Mouse (Mus musculus) cortical plate, adult 2 months (tissue): ENCODE data around the gene Letmd1. TPM values are rescaled to one million over a fixed set of nuclear protein-coding genes. Genes with fewer than 3 reads are reported as not detected.
A peak's percentile ranks its signal among the peaks of the same experiment; 100 is the strongest.

Experiments used
- H3K27ac ChIP-seq: fragments of 200-500 bp; 2 replicates; pipeline ENCODE4 v1.5.1; 2012; ENCODE audit warnings: low read length, control low read depth, inconsistent platforms; ENCODE audit not compliant: insufficient read depth
- H3K4me1 ChIP-seq: fragments of 200-500 bp; 2 replicates; pipeline ENCODE4 v1.6.1; 2011; ENCODE audit warnings: low read length; ENCODE audit not compliant: control insufficient read depth, insufficient read depth
- H3K4me3 ChIP-seq: fragments of 200-500 bp; 2 replicates; pipeline ENCODE4 v1.5.1; 2011; ENCODE audit warnings: mild to moderate bottlenecking, low read length, control low read depth; ENCODE audit not compliant: insufficient read depth
- CTCF ChIP-seq: fragments of 200-500 bp; IDR thresholded peaks from 2 replicates; pipeline ENCODE4 v1.5.1; 2011; ENCODE audit warnings: mild to moderate bottlenecking, control low read depth, low read length; ENCODE audit not compliant: insufficient read depth; ENCODE audit errors: extremely low read depth
- POLR2A ChIP-seq: fragments of 200-500 bp; IDR thresholded peaks from 2 replicates; pipeline ENCODE4 v1.6.1; 2011; ENCODE audit warnings: mild to moderate bottlenecking, low read length, control low read depth; ENCODE audit not compliant: insufficient read depth; ENCODE audit errors: extremely low read depth
- polyA plus RNA-seq: library from polyadenylated mRNA; depleted of rRNA; stranded (reverse); fragments of >200 nt; gene quantifications from 2 replicates; pipeline ENCODE4 v1.2.3, GENCODE M21; 2012

The Letmd1 gene
- polyA plus RNA-seq, 1 experiment = 97.9 TPM

DNA sequence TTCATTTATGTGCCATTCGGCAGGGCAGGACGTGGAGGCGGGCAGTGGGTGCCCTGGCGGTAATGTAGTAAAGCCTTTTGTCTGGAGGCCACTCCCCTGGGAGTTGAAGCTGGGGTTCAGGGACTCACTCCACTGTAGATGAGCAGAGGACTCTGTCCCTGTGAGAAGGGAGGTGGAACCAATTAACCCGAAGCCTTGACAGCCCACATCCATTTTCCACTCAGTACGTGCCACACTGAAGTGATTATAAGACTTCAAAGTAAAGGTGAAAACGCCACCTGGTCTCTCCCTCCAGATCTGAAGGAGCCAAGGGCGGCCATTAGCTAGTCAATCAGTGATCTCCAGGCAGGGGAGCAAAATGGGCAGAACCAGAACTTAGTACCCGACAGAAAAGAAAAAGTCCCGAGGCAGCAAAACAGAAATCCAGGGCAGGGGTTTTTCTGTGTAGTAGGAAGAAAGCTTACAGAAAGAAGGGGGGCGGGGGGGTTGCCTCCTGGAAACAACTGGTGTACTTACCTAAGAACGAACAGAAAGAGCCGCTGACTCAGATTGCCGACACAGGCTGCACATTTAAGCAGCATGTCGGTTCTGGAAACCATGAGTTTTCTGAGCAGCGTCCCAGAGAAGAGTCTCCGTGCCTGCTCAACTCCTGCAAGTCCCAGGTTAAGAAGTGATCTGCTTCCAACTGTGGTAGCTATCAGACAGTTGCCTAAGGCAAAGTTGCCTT, 44.3 kb upstream of the Letmd1 start, which contains the start of gene Slc11a2:
TSS of gene Slc11a2 (minus strand) at position 677 of the 727 bp plus-strand sequence.
- Histone ChIP-seq H3K27ac (no peak within 1 kb of the TSS), H3K4me3 (no peak within 1 kb of the TSS)
- TF ChIP-seq CTCF (no peak), POLR2A (no peak)

DNA sequence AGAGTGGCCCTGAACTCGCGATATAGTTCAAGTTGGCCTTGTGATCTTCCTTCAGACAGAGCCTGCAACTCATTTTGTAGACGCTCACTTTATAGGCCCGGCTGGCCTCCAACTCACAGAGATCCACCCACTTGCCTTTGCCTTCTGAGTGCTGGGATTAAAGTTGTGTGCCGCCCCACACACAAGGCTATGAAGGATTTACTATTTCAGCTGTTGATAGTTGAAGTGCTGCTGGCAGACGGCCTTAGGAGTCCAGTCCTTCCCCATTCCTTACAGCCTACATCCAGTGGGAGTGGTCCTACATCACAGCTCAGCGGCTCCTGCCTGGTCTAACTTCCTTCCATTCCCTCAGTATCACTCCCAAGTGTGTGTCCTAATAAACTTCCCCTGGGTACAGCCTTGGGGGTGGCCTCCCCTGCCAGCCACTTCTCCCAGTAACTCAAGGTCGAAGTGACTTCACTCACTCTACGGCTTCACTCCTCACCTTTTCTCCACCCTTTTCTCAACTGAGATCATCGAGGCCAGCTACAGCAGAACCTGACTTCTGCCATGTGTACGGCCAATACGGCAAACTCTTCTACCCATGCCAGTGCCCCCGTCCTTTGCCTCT, 40.4 kb upstream of the Letmd1 start:
- TF ChIP-seq CTCF (no peak), POLR2A (no peak)
- no peak overlapping the region for H3K4me3 ChIP-seq
- H3K4me1 ChIP-seq = no peaks in the 10 kb centered on the region; the same call in 1 of the 2 replicates
- no peak overlapping the region for H3K27ac ChIP-seq

More for the DNA sequence above, 44.3 kb upstream of the Letmd1 start, which contains the start of gene Slc11a2:
- peaks cover 10% of the 10 kb centered on the region for H3K4me1 ChIP-seq

DNA sequence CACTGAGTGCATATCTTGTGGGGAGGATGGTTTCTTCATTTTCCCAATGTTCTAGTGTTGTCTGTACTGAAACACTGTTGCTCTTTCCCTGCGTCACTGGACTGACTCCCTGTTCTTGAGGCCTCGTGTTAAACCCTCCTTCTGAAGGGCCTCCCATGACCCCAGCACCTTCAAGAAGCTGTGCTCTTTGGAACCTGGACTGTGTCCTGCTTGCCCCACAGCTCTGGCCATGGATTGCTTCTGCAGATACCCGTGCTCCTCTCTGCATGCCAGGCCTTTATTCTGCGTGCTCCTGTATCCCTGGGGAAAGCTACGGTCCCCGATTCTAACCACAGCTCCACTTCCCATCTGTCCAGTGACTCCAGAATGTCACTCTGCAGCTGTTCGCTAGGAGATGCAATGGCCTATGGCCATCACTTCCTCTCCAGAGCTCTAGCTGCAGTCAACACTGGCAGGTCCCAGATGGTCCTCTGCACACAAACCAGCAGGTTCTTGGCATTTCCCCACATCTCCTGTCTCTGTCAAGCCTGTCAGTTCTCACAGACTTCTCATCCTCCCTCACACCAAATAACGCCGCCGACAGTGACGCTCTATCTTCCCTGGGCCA, 38.8 kb upstream of the Letmd1 start:
- no peak overlapping the region for H3K4me3 ChIP-seq
- no peak overlapping the region for H3K27ac ChIP-seq
- no peak for TF ChIP-seq CTCF
- no peak for TF ChIP-seq POLR2A
- H3K4me1 ChIP-seq = no peaks in the 10 kb centered on the region

DNA sequence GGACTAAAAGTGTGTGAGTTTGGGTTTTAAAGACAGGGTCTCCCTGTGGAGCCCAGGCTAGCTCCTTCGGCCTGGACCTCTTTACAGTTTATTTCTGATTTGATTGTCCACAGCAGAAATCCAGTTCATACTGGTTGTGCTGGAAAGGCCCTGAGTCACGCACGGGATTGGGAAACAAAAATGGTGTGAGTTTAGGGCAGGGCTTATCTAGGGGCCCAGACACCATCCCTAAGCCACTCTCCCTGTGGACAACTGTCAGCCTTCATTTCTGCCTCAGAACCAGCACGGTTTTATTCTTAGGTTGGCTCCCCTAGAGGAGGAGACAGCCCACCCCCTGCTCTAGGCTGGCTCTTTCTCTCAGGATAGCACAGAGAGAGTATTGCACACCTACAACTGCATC, 35.6 kb upstream of the Letmd1 start:
- TF ChIP-seq CTCF (no peak), POLR2A (no peak)
- H3K4me3 ChIP-seq = no peak overlapping the region
- H3K27ac ChIP-seq = no peak overlapping the region
- no peaks in the 10 kb centered on the region for H3K4me1 ChIP-seq

DNA sequence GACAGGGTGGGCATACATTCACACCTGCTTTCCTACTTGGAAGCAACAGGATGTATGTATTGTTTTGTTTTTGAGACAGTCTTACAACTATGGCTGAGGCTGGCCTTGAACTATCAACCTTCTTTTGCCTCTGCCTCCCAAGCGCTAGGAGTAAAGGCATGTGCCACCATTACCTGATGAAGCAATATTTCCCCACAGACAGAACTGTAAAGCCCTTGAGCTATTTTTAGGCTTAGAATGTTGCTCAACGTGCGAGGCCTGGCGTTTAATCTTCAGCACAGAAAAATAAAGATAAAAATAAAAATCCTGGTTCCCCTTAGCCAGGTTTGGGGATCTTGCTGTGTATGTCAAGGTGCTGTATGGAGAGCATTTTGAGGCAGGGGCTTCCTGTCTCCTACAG, 32.7 kb upstream of the Letmd1 start:
- H3K4me3 ChIP-seq = no peak overlapping the region
- H3K4me1 ChIP-seq = no peaks in the 10 kb centered on the region
- no peak for TF ChIP-seq POLR2A
- no peak for TF ChIP-seq CTCF
- no peak overlapping the region for H3K27ac ChIP-seq

DNA sequence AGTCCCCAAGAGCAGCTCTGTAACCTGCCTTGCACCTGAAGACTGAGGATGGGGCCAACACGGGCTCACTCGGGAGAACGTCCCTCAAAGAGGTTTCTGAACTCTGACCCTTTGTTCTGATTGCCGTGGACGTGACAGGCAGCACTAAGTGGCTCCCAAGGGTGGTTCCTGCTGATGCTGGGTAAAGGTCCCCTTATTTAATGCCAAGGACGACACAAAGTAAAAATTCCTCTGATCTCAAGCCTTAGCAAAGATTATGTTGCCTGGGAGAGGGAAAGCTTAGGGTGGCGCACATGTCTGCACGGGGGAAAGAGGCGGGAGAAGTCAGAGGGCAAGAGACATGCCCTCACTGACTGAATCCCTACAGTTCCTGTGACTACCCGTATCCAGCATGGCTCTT, 32.3 kb upstream of the Letmd1 start:
- TF ChIP-seq POLR2A = no peak
- TF ChIP-seq CTCF = no peak
- no peak overlapping the region for H3K27ac ChIP-seq
- H3K4me1 ChIP-seq = no peaks in the 10 kb centered on the region
- no peak overlapping the region for H3K4me3 ChIP-seq

DNA sequence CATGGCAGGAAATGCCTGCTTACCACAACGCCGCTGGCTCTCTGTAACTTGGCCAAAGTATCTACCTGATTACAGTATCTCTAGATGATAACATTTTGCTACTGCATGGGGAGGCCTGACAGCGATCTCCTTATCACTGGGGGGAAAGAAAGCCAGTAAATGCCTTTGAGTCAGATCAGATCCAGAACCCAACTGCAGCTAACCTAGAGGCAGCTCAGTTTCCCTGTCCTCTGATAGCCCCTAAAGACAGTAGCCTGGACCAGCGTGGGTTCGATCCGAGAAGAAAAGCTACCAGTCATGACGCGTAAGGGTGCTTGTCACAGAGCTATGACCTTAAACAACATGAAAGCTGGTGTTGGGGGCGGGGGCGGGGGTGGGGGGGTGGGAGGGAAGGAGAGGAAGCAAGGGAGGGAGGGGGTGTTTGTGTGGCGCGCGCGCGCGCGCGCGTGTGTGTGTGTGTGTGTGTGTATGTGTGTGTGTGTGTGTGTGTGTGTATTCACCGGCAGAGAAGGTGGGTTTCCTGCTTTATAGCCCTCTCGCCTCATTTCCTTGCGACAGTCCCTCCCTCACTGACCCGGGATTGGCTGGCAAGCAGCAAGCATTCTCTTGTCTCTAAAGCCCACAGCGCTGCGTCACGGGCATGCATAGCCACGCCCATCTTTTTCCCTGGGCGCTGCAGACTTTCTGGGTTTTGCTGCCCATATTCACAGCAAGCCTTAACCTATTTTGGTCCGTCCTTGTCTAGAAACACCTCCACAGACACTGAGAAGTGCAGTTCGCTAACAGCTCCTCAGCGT, 25.5 kb upstream of the Letmd1 start:
- H3K4me1 ChIP-seq = 0 out of 2 replicates have a peak, but pooled peaks cover 2% of the 10 kb centered on the region
- H3K4me3 ChIP-seq = peak overlapping the region; percentile 42
- TF ChIP-seq CTCF (no peak), POLR2A (peak; percentile 73)
- peak overlapping the region; percentile 69 for H3K27ac ChIP-seq

DNA sequence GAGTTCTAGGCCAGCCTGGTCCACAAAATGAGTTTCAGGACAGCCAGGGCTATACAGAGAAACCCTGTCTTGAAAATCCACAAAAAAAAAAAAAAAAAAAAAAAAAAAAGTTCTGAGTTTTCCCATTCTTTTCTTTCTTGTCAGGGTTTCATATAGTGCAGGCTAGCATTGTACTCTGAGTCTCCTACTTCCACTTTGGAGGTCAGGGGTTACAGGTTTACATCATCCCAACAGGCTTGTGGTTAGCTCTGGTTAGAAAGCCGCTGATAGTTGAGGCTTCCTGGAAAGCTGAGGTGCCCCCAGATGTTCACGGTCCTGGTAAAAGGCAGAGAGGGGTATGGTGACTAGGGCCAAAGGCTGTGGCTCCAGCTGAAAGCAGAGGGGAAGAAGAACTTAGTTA, 21.9 kb upstream of the Letmd1 start:
- TF ChIP-seq POLR2A = no peak
- no peak for TF ChIP-seq CTCF
- H3K4me3 ChIP-seq = no peak overlapping the region
- 0 out of 2 replicates have a peak, but pooled peaks cover 2% of the 10 kb centered on the region for H3K4me1 ChIP-seq
- H3K27ac ChIP-seq = no peak overlapping the region

DNA sequence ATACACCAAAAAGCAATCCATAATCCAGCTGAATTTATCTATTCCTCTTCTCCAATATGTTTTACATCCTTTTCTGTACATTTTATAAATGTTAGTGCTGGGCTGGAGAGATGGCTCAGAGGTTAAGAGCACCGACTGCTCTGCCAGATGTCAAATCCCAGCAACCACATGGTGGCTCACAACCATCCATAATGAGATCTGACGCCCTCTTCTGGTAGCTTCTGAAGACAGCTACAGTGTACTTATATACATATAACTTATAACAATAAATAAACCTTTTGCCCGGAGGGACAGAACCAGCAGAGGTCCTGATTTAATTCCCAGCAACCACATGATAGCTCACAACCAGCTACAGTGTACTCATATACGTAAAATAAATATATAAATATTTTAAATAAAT, 20.3 kb upstream of the Letmd1 start:
- no peak for TF ChIP-seq CTCF
- TF ChIP-seq POLR2A = no peak
- H3K4me3 ChIP-seq = no peak overlapping the region
- no peak overlapping the region for H3K27ac ChIP-seq
- H3K4me1 ChIP-seq = no peaks in the 10 kb centered on the region
